Mouse (Mus musculus): ENCODE measurements around the gene Vmn1r45. TPM values are rescaled to one million over a fixed set of nuclear protein-coding genes. Genes with fewer than 3 reads are reported as not detected.

The Vmn1r45 gene
- polyA plus RNA-seq, 1 experiment: not detected

DNA sequence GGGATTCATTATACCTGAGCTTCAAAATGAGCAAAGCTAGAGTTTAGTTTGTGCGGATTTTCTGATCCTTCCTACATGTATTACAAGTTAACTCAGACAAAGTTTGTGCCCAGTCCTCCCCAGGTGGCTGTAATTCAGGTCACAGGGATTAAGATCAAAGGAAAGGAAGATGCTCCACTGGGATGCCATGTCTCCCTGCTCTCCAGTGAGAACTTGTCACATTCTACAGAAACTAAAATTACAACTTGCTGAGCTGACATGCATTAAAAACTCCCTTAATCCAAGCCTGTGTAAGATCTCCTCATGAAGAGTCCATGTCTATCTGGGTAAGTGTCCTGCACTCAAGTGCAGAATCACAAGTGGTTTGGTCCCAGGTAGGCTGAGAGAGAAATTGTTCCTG lies 57.0 kb downstream of the Vmn1r45 start, which contains the start of gene Vmn1r44:
Vmn1r44 (plus strand) TSS at position 301 of the 400 bp plus-strand sequence.
- H3K27me3 ChIP-seq (ENCODE audit: control insufficient read depth, insufficient read depth, low read length): no peaks in the 10 kb centered on the region
- DNase-seq (ENCODE audit: low read depth in 1 of 2, low spot score in 2 of 2): no peak
- H3K36me3 ChIP-seq (ENCODE audit: control insufficient read depth, insufficient read depth, low read length): no peaks in the 10 kb centered on the region
- no peak within 1 kb of the TSS for H3K27ac ChIP-seq (ENCODE audit: insufficient read depth, low read length)
- H3K4me1 ChIP-seq (ENCODE audit: control insufficient read depth, insufficient read depth, insufficient read length): no peaks in the 10 kb centered on the region
- 83% methylated on average over 1 of the region's 1 CpGs for WGBS
- TF ChIP-seq CTCF (IDR thresholded peaks at IDR 0.05; ENCODE audit: extremely low read depth, insufficient read depth, insufficient read length, insufficient replicate concordance) (no peak), POLR2A (IDR thresholded peaks at IDR 0.05; ENCODE audit: low read depth, low read length) (no peak)
- no peak within 1 kb of the TSS for H3K4me3 ChIP-seq (ENCODE audit: extremely low read depth, insufficient read depth, insufficient read length)

Other genes starting within 250 kb of the Vmn1r45 start
- not detected in 2 replicates for gene Vmn1r40, start 233.1 kb downstream of the Vmn1r45 start, polyA plus RNA-seq (2012; rRNA removed)
- not detected in 2 replicates for gene Vmn1r41, start 199.8 kb downstream of the Vmn1r45 start, polyA plus RNA-seq (2012; rRNA removed)
- not detected in 2 replicates for gene Vmn1r42, start 64.2 kb downstream of the Vmn1r45 start, polyA plus RNA-seq (2012; rRNA removed)
- not detected in 2 replicates for gene Vmn1r43, start 64.2 kb downstream of the Vmn1r45 start, polyA plus RNA-seq (2012; rRNA removed)
- not detected in 2 replicates for gene Vmn1r44, start 56.9 kb downstream of the Vmn1r45 start, polyA plus RNA-seq (2012; rRNA removed)
- not detected in 2 replicates for gene Vmn1r46, start 28.7 kb upstream of the Vmn1r45 start, polyA plus RNA-seq (2012; rRNA removed)
- not detected in 2 replicates for gene Vmn1r47, start 75.5 kb upstream of the Vmn1r45 start, polyA plus RNA-seq (2012; rRNA removed)
- not detected in 2 replicates for gene Vmn1r48, start 96.2 kb upstream of the Vmn1r45 start, polyA plus RNA-seq (2012; rRNA removed)
- not detected in 2 replicates for gene Vmn1r49, start 137.9 kb upstream of the Vmn1r45 start, polyA plus RNA-seq (2012; rRNA removed)
- gene Vmn1r50, start 160.8 kb upstream of the Vmn1r45 start, polyA plus RNA-seq (2012; rRNA removed): not detected in 2 replicates
- not detected in 2 replicates for gene Vmn1r51, start 182.0 kb upstream of the Vmn1r45 start, polyA plus RNA-seq (2012; rRNA removed)
- gene Vmn1r52, start 234.2 kb upstream of the Vmn1r45 start, polyA plus RNA-seq (2012; rRNA removed): not detected in 2 replicates